Mouse (Mus musculus) liver, adult (tissue): ENCODE results near the gene Axdnd1.

Experiments used
- GATA4 ChIP-seq: IDR thresholded peaks from 2 replicates; pipeline ENCODE4 v1.6.1; 2014; ENCODE audit warnings: mild to moderate bottlenecking, low read length; ENCODE audit not compliant: insufficient replicate concordance

Axdnd1 gene

DNA sequence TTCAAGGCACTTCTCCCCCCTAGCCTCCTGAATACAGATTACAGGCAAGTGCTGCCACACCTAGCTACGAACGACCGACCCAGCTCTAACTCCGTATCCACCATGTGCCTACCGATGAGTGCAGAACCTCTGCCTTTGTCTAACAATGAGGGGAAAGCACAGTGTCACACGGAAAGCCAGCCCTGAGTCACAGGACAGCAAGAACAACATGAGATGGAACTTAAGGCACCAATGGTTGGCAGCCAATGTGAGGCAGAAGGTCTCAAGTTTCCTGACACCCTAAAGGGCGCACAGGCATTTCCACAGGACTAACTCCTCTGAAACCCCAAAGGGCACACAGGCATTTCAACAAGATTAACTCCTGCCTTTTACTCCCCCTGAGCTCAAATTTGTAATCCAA, 28.1 kb upstream of the Axdnd1 start:
- TF ChIP-seq GATA4, result no peak

- TF ChIP-seq GATA4, result no peak
Observed at GRCm38 (mm10) chr1:156445049-156445448, 24.1 kb upstream of the Axdnd1 start.

GRCm38 (mm10) chr1:156442776-156443175, 21.8 kb upstream of the Axdnd1 start:
- no peak for TF ChIP-seq GATA4

GRCm38 (mm10) chr1:156442266-156442665, 21.3 kb upstream of the Axdnd1 start:
- no peak for TF ChIP-seq GATA4

DNA sequence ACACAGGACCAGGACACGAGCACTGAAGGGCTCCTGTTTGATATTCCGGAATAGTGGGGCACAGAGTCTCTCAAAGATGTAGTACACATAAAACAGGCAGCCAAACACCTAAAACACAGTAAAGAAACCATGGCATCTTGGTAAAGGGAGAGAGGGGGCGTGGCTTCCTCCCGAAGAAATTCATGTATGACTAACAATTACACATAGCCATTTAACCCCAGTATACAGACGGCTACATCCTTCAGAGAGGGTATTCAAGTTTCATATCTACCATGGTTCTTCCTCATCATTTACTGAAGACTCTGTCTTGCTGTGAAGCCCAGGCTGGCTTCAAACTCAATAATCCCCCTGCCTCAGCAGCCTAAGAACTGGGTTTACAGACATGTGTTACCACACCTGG, 16.8 kb upstream of the Axdnd1 start:
- no peak for TF ChIP-seq GATA4

DNA sequence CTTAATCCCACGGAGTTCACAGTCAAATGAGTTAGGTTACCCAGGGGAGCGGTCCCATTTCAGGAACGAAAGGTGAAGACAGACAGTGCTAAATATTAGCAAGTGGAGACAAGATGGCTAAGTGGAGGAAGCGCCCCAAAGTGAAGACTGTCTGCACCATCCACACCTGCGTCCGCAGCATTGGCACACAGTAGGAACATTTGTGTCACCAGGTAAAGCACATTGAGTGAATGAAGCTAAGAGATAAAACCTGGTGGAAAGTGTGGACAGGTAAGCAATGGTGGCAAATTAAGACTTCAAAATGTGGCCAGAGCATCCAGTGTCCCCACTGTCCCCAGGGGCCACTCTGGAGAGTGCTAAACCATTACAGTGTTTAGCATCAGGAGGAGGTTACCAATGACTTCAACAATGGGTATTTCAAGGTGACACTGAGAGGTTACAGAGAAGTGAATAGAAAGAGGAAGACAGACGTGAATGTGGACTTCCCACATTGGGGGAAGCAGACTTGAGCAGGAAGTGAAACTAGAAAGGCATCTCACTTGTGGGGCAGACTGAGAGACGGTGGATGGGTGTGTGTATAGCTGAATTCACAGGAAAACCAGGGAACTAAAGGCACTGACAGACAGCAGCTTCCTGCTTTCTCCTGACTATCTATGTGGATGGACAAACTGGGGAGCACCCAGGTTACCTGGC, 16.2 kb upstream of the Axdnd1 start:
- no peak for TF ChIP-seq GATA4

GRCm38 (mm10) chr1:156433497-156433896, 12.5 kb upstream of the Axdnd1 start:
- no peak for TF ChIP-seq GATA4

- TF ChIP-seq GATA4, result no peak
Observed at GRCm38 (mm10) chr1:156432498-156432897, 11.5 kb upstream of the Axdnd1 start.

GRCm38 (mm10) chr1:156428434-156428833, 7.5 kb upstream of the Axdnd1 start:
- no peak for TF ChIP-seq GATA4

DNA sequence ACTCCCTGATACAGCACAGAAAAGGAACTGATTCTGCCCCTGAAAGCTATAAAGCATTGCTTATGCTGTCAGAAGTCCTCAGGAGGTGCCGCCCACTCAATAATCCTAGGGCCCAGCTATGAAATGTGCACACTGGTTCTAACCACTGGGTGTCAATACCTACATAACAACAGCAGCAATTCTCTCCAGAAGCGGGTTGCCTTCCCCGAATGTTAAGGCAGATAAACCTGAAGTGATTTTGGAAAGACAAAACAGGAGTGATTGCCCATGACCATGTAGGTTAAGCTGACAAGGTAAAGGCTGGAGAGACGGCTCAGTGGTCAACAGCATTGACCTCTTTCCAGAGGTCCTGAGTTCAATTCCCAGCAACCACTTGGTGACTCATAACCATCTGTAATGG, 4.8 kb upstream of the Axdnd1 start:
- no peak for TF ChIP-seq GATA4

- TF ChIP-seq GATA4, result no peak
Observed at GRCm38 (mm10) chr1:156424054-156424453, 3.1 kb upstream of the Axdnd1 start.

DNA sequence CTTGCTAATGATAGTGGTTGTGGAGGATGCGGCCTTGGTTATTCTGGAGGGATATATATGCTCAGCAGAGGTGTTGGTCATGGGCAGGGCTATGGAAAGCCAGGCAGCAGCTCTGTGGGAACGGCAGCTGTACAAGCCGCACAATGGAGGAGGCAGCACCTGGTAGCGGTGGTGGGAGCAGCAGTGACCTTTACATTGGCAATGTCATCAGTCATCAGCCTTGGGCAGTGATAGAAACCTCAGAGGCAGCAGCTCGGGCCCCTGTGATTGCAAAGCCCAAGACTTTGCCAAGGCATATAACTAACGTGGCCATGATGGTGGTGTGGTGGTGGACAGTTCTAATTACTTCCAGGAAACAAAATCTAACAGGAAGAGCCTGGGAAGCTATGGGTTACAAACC, 2.5 kb upstream of the Axdnd1 start:
- no peak for TF ChIP-seq GATA4

- no peak for TF ChIP-seq GATA4
Observed at GRCm38 (mm10) chr1:156422856-156423255, 1.9 kb upstream of the Axdnd1 start.

DNA sequence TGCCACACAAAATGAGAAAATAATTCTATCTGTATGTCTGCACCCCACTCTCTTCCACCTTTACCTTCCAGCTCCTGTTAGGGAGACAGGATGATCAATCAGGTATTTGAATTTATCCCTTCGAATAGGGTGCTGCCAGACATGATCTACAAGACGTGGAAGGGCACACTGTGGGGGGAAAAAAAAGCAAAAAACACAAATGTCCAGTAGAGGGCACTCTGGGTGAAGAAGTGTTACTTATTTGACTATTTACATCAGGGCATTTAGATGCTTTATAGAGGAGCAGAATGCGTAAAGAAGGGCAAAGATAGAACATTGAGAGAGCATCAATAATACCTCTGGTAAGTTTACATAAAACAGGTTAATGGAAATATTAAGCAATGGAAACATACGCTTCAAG, 2.8 kb downstream of the Axdnd1 start:
- no peak for TF ChIP-seq GATA4

GRCm38 (mm10) chr1:156408521-156408920, 12.4 kb downstream of the Axdnd1 start:
- no peak for TF ChIP-seq GATA4

DNA sequence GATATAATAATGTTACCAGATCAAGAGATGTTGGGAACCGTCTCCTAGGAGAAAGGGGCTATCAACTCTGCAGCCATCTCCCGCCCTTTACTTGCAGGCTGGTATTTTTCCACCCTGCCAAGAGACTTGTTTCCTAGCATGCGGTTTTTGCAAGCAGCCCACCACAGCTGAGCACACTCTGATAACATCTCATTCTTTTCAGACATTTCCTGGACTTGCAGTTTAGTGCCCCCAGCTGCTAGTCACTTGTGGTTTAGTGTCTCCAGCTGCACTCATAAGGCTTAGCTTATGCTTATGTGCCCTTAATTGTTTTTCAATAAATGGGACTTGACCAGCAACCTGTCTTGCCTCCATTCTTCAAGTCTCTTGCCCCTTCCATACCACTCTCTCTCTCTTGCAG, 13.0 kb downstream of the Axdnd1 start:
- no peak for TF ChIP-seq GATA4

DNA sequence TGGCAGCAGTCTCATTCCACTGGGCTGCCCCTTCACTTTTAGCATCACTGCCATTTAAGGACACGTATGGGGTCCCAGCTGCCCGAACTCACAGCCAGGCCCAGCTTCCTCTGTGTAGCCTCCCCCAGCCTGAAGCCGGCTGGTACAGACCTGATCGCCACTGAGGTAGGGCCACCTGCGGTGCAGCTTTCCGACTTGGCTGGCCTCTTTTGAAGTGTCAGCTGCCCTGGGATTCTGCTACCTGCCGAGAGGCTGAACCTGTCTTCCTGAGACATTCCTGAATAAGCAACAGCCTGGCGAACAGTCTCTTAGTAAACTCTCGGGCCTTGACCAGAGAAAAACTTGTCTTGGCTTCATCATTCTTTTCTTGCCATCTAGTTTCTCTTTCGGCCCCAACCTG, 17.7 kb downstream of the Axdnd1 start:
- TF ChIP-seq GATA4, result no peak

- no peak for TF ChIP-seq GATA4
Observed at GRCm38 (mm10) chr1:156402491-156402890, 18.5 kb downstream of the Axdnd1 start.

GRCm38 (mm10) chr1:156393148-156393547, 27.8 kb downstream of the Axdnd1 start:
- peak; percentile 71; the same call in 1 of the 2 replicates for TF ChIP-seq GATA4
